Mouse (Mus musculus) hindbrain, embryonic 15.5 days (tissue): ENCODE measurements around the gene Tnfsf12. TPM values are rescaled to one million over a fixed set of nuclear protein-coding genes. Genes with fewer than 3 reads are reported as not detected.
A peak's percentile ranks its signal among the peaks of the same experiment; 100 is the strongest.

Experiments
- ATAC-seq: fragments of 200-750 bp; cut with Nextera tagmentation; 2 replicates; pipeline ENCODE4 v1.8.0; 2017; ENCODE audit warnings: low read depth, moderate number of reproducible peaks, moderate TSS enrichment; ENCODE audit not compliant: low FRiP score
- H3K27ac ChIP-seq: fragments of 300-500 bp; sonication (generic); replicated peaks from 2 replicates; pipeline ENCODE4 v1.5.1; 2015; ENCODE audit warnings: mild to moderate bottlenecking, inconsistent platforms
- H3K27me3 ChIP-seq: fragments of 300-500 bp; sonication (generic); 2 replicates; pipeline ENCODE4 v1.6.1; 2015; ENCODE audit warnings: control low read depth, inconsistent platforms
- H3K36me3 ChIP-seq: fragments of 300-500 bp; sonication (generic); 2 replicates; pipeline ENCODE4 v1.6.1; 2015; ENCODE audit warnings: control low read depth, inconsistent platforms
- H3K4me1 ChIP-seq: fragments of 300-500 bp; sonication (generic); replicated peaks from 2 replicates; pipeline ENCODE4 v1.6.1; 2015; ENCODE audit warnings: control low read depth, inconsistent platforms
- H3K4me2 ChIP-seq: fragments of 300-500 bp; sonication (generic); 2 replicates; pipeline ENCODE4 v1.6.1; 2015; ENCODE audit warnings: moderate library complexity, mild to moderate bottlenecking, inconsistent platforms
- H3K4me3 ChIP-seq: fragments of 300-500 bp; sonication (generic); 2 replicates; pipeline ENCODE4 v1.5.1; 2015; ENCODE audit warnings: mild to moderate bottlenecking, inconsistent platforms
- H3K9ac ChIP-seq: fragments of 300-500 bp; sonication (generic); 2 replicates; pipeline ENCODE4 v1.6.1; 2015; ENCODE audit warnings: inconsistent platforms
- H3K9me3 ChIP-seq: fragments of 300-500 bp; sonication (generic); 2 replicates; pipeline ENCODE4 v1.6.1; 2016; ENCODE audit warnings: control low read depth, inconsistent platforms
- WGBS: fragments of 180-500 bp; shearing (Covaris S2); methylation state at CpG from one replicate; pipeline ENCODE4 v1.1.7; 2015; 5-methylcytosine and 5-hydroxymethylcytosine counted together
- polyA plus RNA-seq: library from polyadenylated mRNA; unstranded; fragments of >200 nt; fragmentation: Nextera tagmentation; extraction: Ambion mirVana; gene quantifications from 2 replicates; pipeline ENCODE4 v1.2.1, GENCODE M21; 2015

The Tnfsf12 gene
- polyA plus RNA-seq, 1 experiment from 2014 or later = 5.0 TPM

DNA sequence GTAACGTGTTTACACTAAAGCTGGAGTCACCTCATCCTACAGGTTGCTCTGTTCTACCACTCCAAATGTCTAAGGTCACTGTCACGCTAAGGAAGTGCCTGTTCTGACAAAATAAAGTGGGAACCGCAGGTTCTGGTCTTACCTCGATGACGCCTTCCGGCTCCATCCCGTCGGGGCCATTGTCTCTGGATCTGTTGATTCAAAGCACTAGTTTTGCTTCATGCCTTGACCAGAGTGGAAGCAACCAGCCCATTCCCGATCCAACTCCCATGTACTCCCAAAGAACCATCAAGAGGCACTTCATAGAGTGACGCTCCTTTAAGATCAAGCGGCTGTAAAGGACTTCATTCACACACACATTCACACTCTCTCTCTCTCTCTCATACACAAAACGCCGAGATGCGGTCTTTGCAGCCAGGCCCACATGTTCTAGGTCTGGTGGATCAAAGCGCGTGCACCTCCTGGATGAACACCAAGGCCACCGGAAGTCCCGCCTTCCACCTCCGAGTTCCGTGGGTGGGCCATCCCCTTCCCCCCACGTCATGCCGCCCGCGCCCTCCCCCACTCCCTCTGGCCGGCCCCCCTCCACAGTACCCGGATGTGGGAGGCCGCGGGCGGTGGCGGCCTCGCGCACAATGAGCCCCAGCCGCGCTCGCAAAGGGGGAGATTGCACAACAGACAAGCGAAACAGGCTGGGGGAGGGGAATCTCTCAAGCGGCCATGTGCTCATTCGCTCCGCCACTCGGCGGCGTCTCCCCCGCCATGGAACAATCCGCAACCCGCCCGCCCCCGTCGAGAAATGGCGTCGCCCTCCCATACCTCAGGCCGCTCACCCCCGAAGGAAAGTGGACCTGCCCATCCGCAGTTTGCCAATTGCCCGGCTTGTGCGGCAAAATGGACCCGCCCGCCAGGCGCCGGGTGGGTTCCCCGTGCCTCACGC is 24.6 kb downstream of the Tnfsf12 start:
- peak; percentile 81 for ATAC-seq
- H3K4me2 ChIP-seq = peak overlapping the region; percentile 74
- H3K9ac ChIP-seq = peak overlapping the region; percentile 82
- peak overlapping the region; percentile 85 for H3K4me3 ChIP-seq
- H3K27me3 ChIP-seq = no peaks in the 10 kb centered on the region
- under 1% methylated on average over 54 of the region's 61 CpGs for WGBS
- no peaks in the 10 kb centered on the region for H3K9me3 ChIP-seq
- H3K4me1 ChIP-seq = peaks cover 29% of the 10 kb centered on the region
- H3K27ac ChIP-seq = peak overlapping the region; percentile 94
- peaks cover 68% of the 10 kb centered on the region for H3K36me3 ChIP-seq

DNA sequence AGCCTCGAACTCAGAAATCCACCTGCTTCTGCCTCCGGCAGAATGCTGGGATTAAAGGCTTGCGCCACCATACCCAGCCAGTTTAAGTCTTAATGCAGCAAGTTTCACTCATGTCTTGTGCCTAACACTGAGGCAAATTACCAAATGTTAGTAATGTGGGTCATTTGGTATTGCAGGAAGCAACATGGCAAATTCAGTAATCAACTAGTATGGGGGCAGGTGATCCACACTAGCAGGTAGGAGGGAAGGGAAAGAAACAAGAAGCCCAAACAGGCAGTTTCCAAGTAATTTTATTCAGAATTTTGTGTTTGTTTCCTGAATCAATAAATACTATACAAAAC is 29.0 kb downstream of the Tnfsf12 start:
- H3K4me2 ChIP-seq = no peak overlapping the region
- H3K36me3 ChIP-seq = peaks cover 62% of the 10 kb centered on the region
- peaks cover 31% of the 10 kb centered on the region for H3K4me1 ChIP-seq
- H3K27ac ChIP-seq = no peak overlapping the region
- 85% methylated on average over 3 of the region's 3 CpGs for WGBS
- H3K4me3 ChIP-seq = no peak overlapping the region
- H3K9me3 ChIP-seq = no peaks in the 10 kb centered on the region
- no peak for ATAC-seq
- H3K9ac ChIP-seq = no peak overlapping the region
- H3K27me3 ChIP-seq = no peaks in the 10 kb centered on the region

DNA sequence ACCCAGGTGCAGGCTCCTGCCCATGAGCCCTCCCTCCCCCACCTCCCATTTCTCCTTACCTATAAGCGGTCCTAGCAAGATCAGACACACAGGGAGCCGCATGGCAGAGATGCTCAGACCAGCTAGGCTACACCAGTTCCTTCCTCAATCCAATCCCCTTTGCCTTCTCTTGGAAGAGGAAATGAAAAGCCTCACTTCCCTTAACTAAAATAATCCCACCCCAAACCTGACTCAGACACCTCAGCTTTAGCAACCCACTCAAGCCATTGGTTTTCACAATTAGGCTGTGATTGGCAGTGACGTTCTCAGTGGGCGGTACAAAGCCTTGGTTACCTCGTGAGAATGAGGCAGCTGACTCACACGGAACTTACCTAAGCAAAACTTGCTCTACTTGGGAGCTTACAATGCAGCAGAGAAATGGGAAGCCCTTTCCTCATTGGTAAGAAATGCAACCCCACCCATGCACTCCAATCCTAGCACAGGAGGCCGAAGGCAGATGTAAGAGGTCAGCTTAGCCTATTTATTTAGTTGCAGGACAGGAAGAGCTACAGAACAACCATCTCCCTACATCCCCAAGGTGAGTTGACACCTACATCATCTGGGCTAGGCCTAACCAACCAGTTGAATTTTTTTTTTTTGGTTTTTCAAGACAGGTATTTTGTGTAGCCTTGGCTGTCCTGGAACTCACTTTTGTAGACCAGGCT is 29.5 kb downstream of the Tnfsf12 start, which contains the start of gene Cd68:
Cd68 (minus strand) TSS at position 193 of the 704 bp plus-strand sequence.
- no peaks in the 10 kb centered on the region for H3K9me3 ChIP-seq
- no peak within 1 kb of the TSS for H3K4me3 ChIP-seq
- no peaks in the 10 kb centered on the region for H3K27me3 ChIP-seq
- WGBS = 40% methylated on average over 7 of the region's 7 CpGs
- no peak for ATAC-seq
- peaks cover 62% of the 10 kb centered on the region for H3K36me3 ChIP-seq
- peaks cover 37% of the 10 kb centered on the region for H3K4me1 ChIP-seq
- H3K27ac ChIP-seq = no peak within 1 kb of the TSS
- H3K4me2 ChIP-seq = no peak within 1 kb of the TSS
- no peak within 1 kb of the TSS for H3K9ac ChIP-seq

DNA sequence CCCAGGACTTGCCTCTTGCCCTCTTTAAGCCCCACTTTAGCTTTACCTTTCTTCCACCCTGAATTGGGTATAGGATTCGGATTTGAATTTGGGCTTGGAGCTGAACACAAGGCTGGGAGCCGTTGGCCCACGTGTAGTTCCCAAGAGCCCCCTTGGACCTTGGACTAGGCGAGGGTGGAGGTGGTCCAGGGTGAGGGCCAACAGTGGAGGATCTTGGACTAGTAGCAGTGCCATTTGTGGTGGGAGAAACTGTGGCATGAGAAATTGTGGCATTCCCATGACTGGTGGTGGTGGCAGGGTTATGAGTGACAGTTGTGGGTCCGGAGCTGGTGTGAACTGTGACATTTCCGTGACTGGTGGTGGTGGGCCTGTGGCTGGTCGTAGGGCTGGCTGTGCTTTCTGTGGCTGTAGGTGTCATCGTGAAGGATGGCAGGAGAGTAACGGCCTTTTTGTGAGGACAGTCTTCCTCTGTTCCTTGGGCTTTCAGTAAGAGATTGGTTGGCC is 30.1 kb downstream of the Tnfsf12 start:
- ATAC-seq = no peak
- 79% methylated on average over 9 of the region's 9 CpGs for WGBS
- Histone ChIP-seq H3K27me3 (no peaks in the 10 kb centered on the region), H3K4me2 (no peak overlapping the region), H3K9ac (no peak overlapping the region), H3K4me3 (no peak overlapping the region), H3K4me1 (peaks cover 39% of the 10 kb centered on the region), H3K9me3 (no peaks in the 10 kb centered on the region), H3K27ac (no peak overlapping the region), H3K36me3 (peaks cover 62% of the 10 kb centered on the region)

DNA sequence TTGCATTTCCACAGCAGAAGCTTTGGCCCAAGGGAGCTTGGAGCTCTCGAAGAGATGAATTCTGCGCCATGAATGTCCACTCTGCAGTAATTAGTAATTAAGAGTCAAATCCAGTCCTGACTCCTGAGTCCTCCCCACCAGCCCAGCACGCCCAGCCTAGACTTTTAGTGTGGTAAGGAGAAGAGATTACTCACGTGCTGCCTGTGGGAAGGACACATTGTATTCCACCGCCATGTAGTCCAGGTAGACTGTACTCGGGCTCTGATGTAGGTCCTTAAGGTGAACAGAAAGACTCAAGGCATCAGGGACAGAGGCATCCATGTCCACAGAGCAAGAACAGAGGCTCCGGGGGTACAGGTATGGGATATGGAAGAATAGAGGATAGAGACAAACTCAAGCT is 30.8 kb downstream of the Tnfsf12 start:
- WGBS = 93% methylated on average over 7 of the region's 7 CpGs
- Histone ChIP-seq H3K27me3 (no peaks in the 10 kb centered on the region), H3K4me1 (peaks cover 34% of the 10 kb centered on the region), H3K4me2 (no peak overlapping the region), H3K4me3 (no peak overlapping the region), H3K36me3 (peaks cover 55% of the 10 kb centered on the region), H3K9ac (no peak overlapping the region), H3K9me3 (no peaks in the 10 kb centered on the region), H3K27ac (no peak overlapping the region)
- no peak for ATAC-seq

DNA sequence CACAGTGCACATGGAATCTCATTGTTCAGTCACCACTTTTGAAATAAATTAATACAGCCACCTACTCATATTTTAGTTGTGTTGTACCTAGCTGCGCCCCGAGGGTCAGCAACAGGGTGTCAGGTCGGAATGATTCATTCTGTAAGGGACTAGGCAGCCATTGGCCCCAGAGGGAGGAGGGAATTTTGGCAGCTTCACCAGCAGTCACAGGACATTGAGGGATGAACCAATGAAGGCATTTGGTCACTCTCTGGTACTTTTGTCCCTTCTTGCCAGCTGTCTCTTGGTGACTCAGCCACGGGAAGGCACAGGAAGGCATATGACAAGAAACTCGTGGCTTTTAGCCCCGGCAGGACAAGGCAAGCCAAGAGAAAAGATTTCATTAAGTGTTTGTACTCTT is 31.9 kb downstream of the Tnfsf12 start:
- WGBS = 80% methylated on average over 6 of the region's 6 CpGs
- H3K27me3 ChIP-seq = no peaks in the 10 kb centered on the region
- no peak for ATAC-seq
- H3K4me2 ChIP-seq = no peak overlapping the region
- no peak overlapping the region for H3K4me3 ChIP-seq
- H3K9me3 ChIP-seq = no peaks in the 10 kb centered on the region
- H3K9ac ChIP-seq = no peak overlapping the region
- 0 out of 2 replicates have a peak overlapping the region, but pooled peaks have one; percentile 6 for H3K27ac ChIP-seq
- H3K4me1 ChIP-seq = peaks cover 25% of the 10 kb centered on the region
- H3K36me3 ChIP-seq = peaks cover 48% of the 10 kb centered on the region

DNA sequence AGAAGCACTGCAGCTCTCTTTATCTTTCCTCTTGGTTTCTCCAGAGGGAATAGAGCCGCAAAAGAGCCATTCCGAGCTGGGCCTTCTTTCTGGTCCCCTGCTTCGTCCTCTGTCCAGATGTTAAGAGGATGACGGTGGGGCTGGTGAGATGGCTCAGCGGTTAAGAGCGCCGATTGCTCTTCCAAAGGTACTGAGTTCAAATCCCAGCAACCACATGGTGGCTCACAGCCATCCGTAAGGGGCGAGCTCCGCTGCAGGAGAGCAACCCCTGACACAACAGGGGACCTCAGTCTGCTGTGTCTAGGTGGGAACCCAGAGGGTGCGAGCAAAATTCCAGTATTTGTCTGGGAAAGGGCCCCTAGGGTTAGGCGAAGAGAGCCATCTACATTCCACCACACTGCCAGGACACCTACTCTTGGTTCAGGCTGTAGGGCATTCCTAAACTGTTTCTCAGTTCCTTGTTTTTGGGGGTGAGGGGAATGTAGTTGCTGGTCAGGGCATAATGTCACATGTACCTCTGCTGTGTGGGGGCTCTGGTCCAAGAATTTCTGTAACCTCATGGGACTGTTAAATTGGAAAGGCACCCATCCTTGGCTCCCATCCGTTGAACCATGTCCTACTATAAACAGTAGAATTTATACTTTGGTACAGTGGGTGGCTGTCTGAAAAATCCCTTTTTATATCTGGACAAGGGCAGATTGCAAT is 32.5 kb downstream of the Tnfsf12 start:
- peak; percentile 21; the same call in 1 of the 2 replicates for ATAC-seq

DNA sequence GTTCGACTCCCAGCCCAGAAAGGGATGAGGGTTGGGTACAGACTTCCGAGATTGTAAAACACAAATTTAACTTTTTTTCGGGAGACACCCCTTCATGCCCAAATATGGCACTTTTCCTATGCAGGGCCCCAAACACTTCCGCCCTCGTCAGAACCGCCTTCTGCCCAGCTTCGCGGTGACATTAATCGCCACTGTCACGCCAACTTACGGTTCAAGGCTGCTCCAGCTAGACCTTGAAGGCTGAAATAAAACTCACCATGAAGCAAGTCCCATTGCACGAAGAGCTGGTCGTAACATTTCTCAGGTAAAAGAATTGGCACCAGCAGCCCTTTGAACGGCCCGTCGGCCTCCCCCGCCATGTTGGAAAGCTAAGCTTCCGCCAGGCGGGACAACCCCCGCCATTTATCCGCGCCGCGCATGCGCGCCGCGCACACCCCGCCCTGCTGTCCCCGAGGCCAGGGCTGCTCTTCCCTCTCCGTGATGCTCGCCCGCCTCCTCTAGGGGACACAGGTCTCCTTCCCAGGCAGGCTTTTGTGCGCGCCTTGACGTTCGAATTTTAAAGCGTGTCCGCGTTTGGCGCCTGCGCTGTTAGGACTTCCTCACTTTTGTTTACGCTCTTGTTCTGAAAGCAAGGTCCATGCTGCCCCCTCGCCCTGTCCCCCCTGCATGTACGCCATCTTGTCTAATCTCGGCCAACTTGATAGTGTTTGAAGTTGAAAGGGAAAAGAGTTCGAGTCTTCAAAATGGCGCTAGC is 33.3 kb downstream of the Tnfsf12 start, which contains the start of gene Mpdu1:
Mpdu1 (minus strand) TSS at position 430 of the 754 bp plus-strand sequence.
- peaks cover 48% of the 10 kb centered on the region for H3K36me3 ChIP-seq
- WGBS = under 1% methylated on average over 48 of the region's 48 CpGs
- H3K4me3 ChIP-seq = peak within 1 kb of the TSS; percentile 57
- H3K4me1 ChIP-seq = peaks cover 25% of the 10 kb centered on the region
- no peaks in the 10 kb centered on the region for H3K27me3 ChIP-seq
- peak; percentile 96 for ATAC-seq
- H3K4me2 ChIP-seq = peak within 1 kb of the TSS; percentile 55
- no peaks in the 10 kb centered on the region for H3K9me3 ChIP-seq
- peak within 1 kb of the TSS; percentile 59 for H3K9ac ChIP-seq
- peak within 1 kb of the TSS; percentile 94 for H3K27ac ChIP-seq

More for the DNA sequence above, 32.5 kb downstream of the Tnfsf12 start:
- Histone ChIP-seq H3K9me3 (no peaks in the 10 kb centered on the region), H3K4me3 (peak overlapping the region; percentile 57), H3K4me1 (peaks cover 25% of the 10 kb centered on the region), H3K27me3 (no peaks in the 10 kb centered on the region), H3K9ac (peak overlapping the region; percentile 59), H3K27ac (peak overlapping the region; percentile 94), H3K4me2 (peak overlapping the region; percentile 55), H3K36me3 (peaks cover 48% of the 10 kb centered on the region)
- WGBS = 67% methylated on average over 13 of the region's 13 CpGs

DNA sequence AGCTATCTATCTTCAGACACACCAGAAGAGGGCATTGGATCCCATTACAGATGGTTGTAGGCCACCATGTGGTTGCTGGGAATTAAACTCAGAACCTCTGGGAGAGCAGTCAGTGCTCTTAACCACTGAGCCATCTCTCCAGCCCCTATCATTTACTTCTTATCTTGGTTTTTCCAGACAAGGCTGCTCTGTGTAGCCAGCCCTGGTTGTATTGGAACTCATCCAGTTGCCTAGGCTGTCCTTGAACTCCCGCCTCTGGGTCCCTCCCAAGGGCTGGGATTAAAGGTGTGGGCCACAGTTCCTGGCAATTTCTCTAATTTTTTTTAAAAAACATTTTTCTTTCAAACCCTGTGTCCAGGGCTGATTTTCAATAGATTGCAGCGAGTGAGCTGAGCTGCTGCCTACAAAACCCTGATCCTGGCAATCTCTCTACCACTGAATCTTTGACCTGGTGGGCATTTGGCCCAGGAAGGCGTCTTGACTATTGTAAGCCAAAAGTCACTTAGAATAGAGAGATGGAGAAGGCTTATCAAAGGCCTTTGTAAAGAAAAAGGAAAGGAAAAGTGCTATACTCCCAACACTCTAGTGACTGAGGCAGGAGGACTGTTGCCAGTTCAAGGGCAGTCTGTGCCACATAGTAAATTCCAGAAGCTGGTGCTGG is 34.3 kb downstream of the Tnfsf12 start:
- H3K27me3 ChIP-seq = no peaks in the 10 kb centered on the region
- peak overlapping the region; percentile 55 for H3K4me2 ChIP-seq
- H3K27ac ChIP-seq = peak overlapping the region; percentile 94
- no peaks in the 10 kb centered on the region for H3K9me3 ChIP-seq
- WGBS = 74% methylated on average over 3 of the region's 3 CpGs
- peaks cover 25% of the 10 kb centered on the region for H3K4me1 ChIP-seq
- ATAC-seq = no peak
- H3K36me3 ChIP-seq = peaks cover 51% of the 10 kb centered on the region
- H3K9ac ChIP-seq = peak overlapping the region; percentile 59
- H3K4me3 ChIP-seq = peak overlapping the region; percentile 57

DNA sequence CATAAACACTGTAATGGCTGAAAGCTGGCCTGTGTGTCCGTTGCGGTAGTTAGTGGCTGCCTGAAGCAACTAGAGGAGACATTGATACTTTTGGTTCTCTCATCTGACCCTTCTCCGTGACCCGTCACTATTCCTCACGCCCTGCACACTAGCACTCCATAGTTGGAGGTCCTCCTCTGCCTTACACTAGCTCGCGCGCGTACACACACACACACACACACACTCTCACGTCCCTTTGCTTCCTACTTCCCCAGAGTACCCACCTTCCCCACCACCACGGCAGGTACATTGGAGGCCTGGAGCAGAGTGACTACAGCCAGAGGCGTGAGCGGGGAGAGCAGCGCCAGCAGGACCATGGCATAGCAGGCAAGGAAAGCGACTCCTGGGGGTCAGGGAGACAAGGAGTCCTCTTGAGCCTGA is 38.2 kb downstream of the Tnfsf12 start:
- 83% methylated on average over 15 of the region's 15 CpGs for WGBS
- no peak overlapping the region for H3K4me3 ChIP-seq
- H3K27ac ChIP-seq = no peak overlapping the region
- H3K27me3 ChIP-seq = no peaks in the 10 kb centered on the region
- no peak overlapping the region for H3K9ac ChIP-seq
- no peak overlapping the region for H3K4me2 ChIP-seq
- H3K9me3 ChIP-seq = no peaks in the 10 kb centered on the region
- H3K36me3 ChIP-seq = peaks cover 37% of the 10 kb centered on the region
- no peak for ATAC-seq
- H3K4me1 ChIP-seq = peaks cover 28% of the 10 kb centered on the region
